Mouse (Mus musculus) gastrocnemius, postnatal 14 days (tissue): Measurements from ENCODE around the gene Gpx3. TPM values are rescaled to one million over a fixed set of nuclear protein-coding genes. Genes with fewer than 3 reads are reported as not detected.
"Not testable (repeated sequence)": the region's sequence is repeated elsewhere in the genome, so short reads cannot be mapped to it uniquely, and the experiment has no call there.

Experiments used
- DNase-seq: peaks from one replicate; pipeline ENCODE4 v3.0.0; 2021; ENCODE audit warnings: mixed read lengths
- intact Hi-C: fragments of 180-260 bp; cut with DNase I; formaldehyde crosslinking; loops from one replicate; pipeline ENCODE4 v1.15.1; 2025; ENCODE audit warnings: low total_unique reads
- total RNA-seq, 2 experiments: library from RNA; stranded (reverse); gene quantifications; 2 replicates each; pipeline ENCODE4 v1.2.3; 2021

The Gpx3 gene
- total RNA-seq, 2 experiments from 2014 or later, result 19.0 to 22.6 TPM

GRCm38 (mm10) chr11:54930318-54930979, 28.2 kb downstream of the Gpx3 start:
- intact Hi-C loops, result no loop called here
- peak; percentile 52 for DNase-seq

DNA sequence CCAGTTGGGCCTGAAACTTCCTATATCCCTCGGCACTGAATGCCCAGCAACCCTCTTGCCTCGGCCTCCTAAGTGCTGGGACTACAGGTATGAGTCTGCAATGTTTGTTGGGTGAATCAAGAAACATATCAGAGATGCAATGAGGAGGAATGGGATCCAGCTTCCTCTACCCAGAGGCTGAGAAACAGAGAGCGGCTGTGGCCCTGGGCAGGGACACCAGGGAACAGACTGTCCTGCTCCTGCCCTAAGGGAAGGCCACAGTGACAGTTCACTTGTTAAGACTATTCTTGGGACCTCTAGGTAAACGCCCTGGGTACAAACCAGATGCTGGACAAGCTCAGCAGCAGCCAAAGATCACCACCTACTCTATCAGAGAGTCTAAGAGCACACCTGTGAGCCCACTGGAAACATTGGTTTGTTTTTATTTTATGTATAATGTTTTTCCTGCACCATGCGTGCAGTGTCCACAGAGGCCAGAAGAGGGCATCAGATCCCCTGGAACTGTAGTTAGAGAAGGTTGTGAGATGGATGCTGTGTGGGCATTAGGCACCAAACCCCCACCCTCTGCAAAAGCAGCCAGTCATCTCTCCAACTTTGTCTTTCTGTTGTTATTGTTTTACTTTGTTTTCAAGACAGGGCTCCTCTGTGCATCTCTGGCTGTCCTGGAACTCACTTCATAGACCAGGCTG, 29.3 kb downstream of the Gpx3 start:
- no peak for DNase-seq
- intact Hi-C loops, result no loop called here

DNA sequence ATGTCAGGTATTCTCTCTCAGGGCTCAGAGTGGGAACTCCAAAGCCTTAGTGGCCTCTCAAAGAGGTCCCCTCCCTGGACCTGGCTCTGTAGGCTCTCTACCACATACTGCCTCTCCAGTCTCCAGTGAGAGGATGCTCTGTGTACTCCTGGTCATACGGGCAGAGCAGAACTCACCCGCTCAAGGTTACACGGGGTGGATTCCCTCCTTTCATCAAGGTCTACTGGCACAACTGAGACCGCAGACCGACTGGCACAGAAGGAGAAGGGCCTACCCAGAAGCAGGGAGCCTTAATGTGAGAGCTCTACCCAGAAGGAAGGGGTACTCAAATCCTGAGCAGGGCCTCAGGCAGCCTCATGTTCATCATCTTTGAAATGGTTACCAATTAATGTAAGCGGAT, 30.3 kb downstream of the Gpx3 start:
- intact Hi-C loops, result no loop called here
- DNase-seq, result no peak

DNA sequence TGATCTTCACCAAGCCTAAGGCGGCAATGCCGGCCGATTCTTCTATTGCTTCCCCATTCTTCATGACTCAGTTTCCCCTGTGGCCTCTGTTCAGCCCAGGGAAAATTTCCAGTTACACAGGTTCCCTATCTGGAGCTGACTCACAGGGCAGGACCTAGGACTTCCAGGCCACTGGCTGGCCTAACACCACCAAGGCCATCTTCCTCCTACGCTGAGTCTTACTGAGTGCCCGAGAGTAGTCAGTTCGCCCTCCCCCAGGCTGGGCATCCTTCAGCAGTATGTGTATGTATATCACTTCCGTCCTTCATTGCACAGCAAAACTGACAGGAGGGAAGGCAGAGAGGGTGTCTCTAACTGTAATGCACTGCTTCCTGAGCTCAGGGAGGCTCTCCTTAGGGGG, 31.9 kb downstream of the Gpx3 start:
- DNase-seq, result no peak
- intact Hi-C loops, result loop anchor here (2.0 kb wide), 1 partner anchor 47 kb away; no protein-coding TSS in a partner anchor

- intact Hi-C loops, result no loop called here
- DNase-seq, result no peak
Measured at GRCm38 (mm10) chr11:54936035-54936770, 34.0 kb downstream of the Gpx3 start.

DNA sequence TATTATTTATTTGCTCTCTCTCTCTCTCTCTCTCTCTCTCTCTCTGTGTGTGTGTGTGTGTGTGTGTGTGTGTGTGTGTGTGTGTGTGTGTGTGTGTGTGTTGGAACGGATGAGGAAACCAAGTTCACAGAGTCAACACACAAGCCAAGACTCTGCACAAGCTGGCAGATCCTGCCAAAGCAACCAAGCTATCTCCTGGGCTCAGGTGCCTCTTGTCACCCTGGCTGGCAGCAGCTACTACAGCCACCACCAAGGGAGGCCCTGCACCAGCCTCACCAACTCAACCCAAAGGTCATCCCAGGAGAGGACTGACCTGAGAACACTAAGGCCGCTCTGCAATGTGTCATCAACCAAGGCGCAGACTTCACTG, 34.5 kb downstream of the Gpx3 start:
- intact Hi-C loops, result no loop called here
- DNase-seq, result no peak

DNA sequence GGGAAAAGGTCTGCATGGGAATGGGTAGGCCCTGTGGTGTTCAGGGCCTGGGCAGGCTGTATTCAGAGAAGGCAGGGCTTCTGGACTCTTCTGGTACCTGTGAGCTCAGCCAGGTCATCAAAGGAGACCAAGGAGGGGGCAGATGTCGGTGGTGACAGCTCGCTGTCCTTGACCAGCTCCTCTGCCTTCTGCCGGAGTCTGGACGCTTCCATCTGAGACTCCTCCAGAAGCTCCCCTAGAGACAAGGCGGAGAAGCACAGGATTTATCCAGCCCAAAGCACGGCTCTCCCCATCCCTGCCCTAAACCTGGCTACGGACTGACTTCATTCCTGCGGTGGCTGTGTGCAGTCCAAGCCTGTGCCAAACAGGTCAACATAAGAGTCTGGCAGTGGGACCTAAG, 37.2 kb downstream of the Gpx3 start:
- no peak for DNase-seq
- intact Hi-C loops, result no loop called here

GRCm38 (mm10) chr11:54940056-54940455, 37.8 kb downstream of the Gpx3 start:
- intact Hi-C loops, result no loop called here
- no peak for DNase-seq

DNA sequence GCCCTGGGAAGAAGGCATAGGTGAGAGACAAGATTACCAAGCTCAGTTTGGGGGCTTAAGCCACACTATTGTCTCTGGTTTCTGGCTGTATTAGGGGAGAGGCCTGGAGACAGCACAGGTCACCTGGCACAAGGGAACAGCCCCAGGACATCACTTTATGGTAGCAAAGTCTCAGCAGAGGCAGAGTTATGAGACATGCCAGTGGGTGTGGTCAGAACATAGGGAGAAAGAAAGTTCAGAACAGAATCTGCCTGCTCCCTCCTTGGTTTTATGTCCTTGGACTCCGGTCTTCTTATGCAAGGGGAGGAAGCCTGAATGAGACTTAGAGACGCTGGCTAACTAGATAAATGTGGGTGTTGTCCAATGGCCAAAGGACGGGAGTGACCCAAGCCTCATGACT, 42.4 kb downstream of the Gpx3 start:
- no peak for DNase-seq
- intact Hi-C loops, result no loop called here

DNA sequence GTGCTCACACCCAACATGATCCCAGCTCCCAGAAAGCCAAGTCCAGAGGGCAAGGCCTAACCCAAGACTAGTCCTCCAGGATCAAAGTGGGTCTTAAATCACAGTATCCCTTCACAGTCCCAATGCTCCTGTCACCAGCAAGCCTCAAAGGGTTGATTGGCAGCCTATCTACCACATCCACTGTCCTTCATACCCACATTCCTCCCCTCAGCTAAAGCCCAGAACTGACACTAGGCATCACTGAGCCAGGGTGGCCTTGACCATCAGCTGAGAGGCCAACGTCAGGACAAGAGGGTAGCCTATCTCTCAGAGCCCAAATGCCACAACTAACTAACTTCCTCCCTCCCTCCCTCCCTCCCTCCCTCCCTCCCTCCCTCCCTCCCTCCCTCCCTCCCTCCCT, 47.5 kb downstream of the Gpx3 start:
- DNase-seq, result no peak
- intact Hi-C loops, result no loop called here

DNA sequence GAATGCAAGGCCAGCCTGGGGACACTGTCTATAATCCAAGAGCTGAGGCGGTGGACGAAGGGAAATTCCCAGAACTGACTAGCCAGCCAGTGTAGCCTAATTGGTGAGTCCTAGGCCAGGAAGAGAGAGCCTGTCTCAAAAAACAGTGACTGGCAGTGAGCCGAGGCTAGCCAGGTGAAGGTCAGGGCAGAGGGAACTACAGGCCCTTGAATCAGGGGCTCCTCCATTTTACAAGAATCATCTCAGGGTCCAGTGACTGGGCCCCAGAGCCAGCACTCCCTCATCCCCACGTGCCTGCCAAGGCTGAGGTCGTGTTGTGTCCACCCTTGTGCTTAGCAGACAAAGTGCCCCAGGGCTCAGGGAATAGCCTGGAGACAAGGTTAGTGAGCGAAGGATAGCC, 48.4 kb downstream of the Gpx3 start:
- DNase-seq, result no peak
- intact Hi-C loops, result no loop called here

DNA sequence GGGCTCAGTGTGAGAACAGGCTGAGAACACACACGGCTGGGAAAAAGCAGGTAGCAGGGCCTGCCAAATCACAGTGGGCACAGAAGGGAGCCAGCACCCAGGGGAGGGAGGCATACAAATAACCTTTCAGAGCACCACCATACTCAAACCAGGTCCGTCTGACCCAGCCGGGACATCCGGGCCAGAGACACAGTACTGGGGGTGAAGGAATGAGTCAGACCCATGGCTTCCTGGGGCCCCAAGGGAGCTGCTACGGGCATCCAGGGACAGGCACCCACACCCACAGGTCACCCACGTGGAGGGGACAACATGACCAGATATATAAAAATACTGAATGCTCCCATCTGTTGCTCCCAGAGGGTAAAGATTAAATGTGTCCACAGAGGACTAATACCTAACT, 50.4 kb downstream of the Gpx3 start:
- intact Hi-C loops, result no loop called here

DNA sequence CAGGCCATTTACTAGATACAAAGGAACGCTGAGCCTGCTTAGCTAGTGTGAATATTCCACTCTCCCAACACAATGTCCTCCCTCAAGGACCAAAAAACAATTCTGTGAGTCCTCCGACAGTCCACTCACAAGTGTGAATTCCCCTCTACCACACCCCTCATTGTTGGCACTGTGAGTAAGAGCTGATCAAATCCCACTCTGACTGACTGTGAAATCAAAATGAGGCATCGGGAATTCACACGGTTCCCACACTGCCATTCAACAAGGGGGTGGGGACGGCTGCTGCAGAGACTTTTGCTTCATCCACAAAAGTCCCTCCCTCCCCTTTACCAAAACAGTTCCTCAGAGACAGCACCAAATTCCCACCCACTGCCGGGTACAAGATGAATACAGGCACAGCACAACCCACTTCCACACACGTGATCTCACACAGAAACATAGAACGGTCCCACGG, 51.8 kb downstream of the Gpx3 start:
- intact Hi-C loops, result no loop called here
- DNase-seq, result no peak

More for the DNA sequence above, 50.4 kb downstream of the Gpx3 start:
- no peak for DNase-seq

- intact Hi-C loops, result no loop called here
- DNase-seq, result no peak
Measured at GRCm38 (mm10) chr11:54954716-54955115, 52.5 kb downstream of the Gpx3 start.

GRCm38 (mm10) chr11:54955400-54955734, 53.1 kb downstream of the Gpx3 start:
- intact Hi-C loops, DNase-seq: not testable (repeated sequence)

- intact Hi-C loops, result no loop called here
- DNase-seq, result peak; percentile 99
Measured at GRCm38 (mm10) chr11:54955735-54956480, 53.7 kb downstream of the Gpx3 start.

GRCm38 (mm10) chr11:54956912-54957311, 54.7 kb downstream of the Gpx3 start:
- intact Hi-C loops, result no loop called here
- DNase-seq, result no peak

- DNase-seq, intact Hi-C loops: not testable (repeated sequence)
Measured at GRCm38 (mm10) chr11:54957708-54958107, 55.5 kb downstream of the Gpx3 start.

DNA sequence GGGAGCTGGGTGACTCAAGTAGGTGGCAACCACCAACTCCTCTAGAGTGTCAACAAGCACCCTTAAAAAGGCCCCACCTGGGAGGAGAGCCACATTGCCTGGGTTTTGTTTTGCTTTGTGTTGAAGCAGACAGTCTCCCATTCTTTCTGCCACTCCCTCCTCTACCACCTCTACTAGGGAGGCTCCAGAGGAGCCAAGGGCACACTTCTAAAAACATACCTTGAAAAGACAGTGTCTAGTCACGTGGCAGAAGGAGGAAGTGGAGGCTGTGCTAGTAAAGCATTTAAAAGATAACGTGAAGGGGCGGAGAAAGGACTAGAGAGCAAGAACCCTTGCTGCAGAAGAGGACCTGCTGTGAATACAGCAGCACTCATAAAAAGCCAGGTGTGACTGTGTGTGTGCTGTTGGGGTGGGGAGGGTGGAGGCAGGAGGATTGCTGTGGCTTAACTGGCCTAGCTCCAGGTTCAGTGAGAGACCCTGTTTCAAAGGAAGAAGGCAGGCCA, 56.4 kb downstream of the Gpx3 start:
- intact Hi-C loops, result no loop called here
- DNase-seq, result no peak
